Mouse (Mus musculus) limb, embryonic 13.5 days (tissue): ENCODE measurements around the gene Inpp4a. TPM values are rescaled to one million over a fixed set of nuclear protein-coding genes. Genes with fewer than 3 reads are reported as not detected.

Experiments used
- ATAC-seq: fragments of 200-750 bp; cut with Nextera tagmentation; 2 replicates; pipeline ENCODE4 v1.8.0; 2017; ENCODE audit warnings: low read depth, moderate number of reproducible peaks, moderate TSS enrichment; ENCODE audit not compliant: low FRiP score
- H3K27ac ChIP-seq: fragments of 300-500 bp; sonication (generic); 2 replicates; pipeline ENCODE4 v1.5.1; 2015; ENCODE audit warnings: inconsistent platforms, mild to moderate bottlenecking, moderate library complexity
- H3K27me3 ChIP-seq: fragments of 300-500 bp; sonication (generic); 2 replicates; pipeline ENCODE4 v1.6.1; 2015; ENCODE audit warnings: mild to moderate bottlenecking, inconsistent platforms
- H3K36me3 ChIP-seq: fragments of 300-500 bp; sonication (generic); 2 replicates; pipeline ENCODE4 v1.6.1; 2015; ENCODE audit warnings: inconsistent platforms, mild to moderate bottlenecking, moderate library complexity
- H3K4me1 ChIP-seq: fragments of 300-500 bp; sonication (generic); 2 replicates; pipeline ENCODE4 v1.6.1; 2015; ENCODE audit warnings: inconsistent platforms
- H3K4me2 ChIP-seq: fragments of 300-500 bp; sonication (generic); replicated peaks from 2 replicates; pipeline ENCODE4 v1.6.1; 2015; ENCODE audit warnings: inconsistent platforms, mild to moderate bottlenecking, moderate library complexity
- H3K4me3 ChIP-seq: fragments of 300-500 bp; sonication (generic); 2 replicates; pipeline ENCODE4 v1.5.1; 2015; ENCODE audit warnings: moderate library complexity, mild to moderate bottlenecking, inconsistent platforms
- H3K9ac ChIP-seq: fragments of 300-500 bp; sonication (generic); 2 replicates; pipeline ENCODE4 v1.6.1; 2015; ENCODE audit warnings: mild to moderate bottlenecking, inconsistent platforms
- H3K9me3 ChIP-seq: fragments of 300-500 bp; sonication (generic); 2 replicates; pipeline ENCODE4 v1.6.1; 2016; ENCODE audit warnings: inconsistent platforms
- WGBS: fragments of 180-500 bp; shearing (Covaris S2); methylation state at CpG from one replicate; pipeline ENCODE4 v1.1.7; 2015; 5-methylcytosine and 5-hydroxymethylcytosine counted together
- polyA plus RNA-seq: library from polyadenylated mRNA; unstranded; fragments of >200 nt; fragmentation: Nextera tagmentation; extraction: Ambion mirVana; gene quantifications from 2 replicates; pipeline ENCODE4 v1.2.1, GENCODE M21; 2015

Inpp4a gene
- polyA plus RNA-seq, 1 experiment from 2014 or later, result 20.9 TPM

DNA sequence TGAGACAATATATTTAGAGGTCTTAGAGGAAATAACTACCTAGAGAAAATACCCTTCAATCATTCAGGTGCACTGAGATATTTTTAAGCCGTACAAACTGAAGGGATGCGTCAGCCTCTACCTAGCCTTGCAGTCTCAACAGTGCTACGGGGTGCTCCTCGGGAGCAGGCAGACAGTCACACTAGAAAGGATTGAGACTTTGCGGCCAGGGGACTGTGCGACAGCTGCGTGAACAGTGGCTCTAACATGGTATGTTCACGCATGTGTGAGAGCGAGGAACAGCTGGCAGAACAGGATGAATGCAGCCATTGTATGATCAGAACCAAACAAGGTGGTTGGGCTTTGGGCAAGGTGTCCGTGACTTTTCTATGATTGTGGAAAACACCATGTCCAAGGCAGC, 63.1 kb downstream of the Inpp4a start:
- ATAC-seq, result peak; percentile 40; the same call in 1 of the 2 replicates
- Histone ChIP-seq H3K27ac (no peak overlapping the region), H3K4me3 (no peak overlapping the region), H3K27me3 (no peaks in the 10 kb centered on the region), H3K9ac (no peak overlapping the region), H3K36me3 (peaks cover 25% of the 10 kb centered on the region), H3K9me3 (no peaks in the 10 kb centered on the region), H3K4me2 (no peak overlapping the region), H3K4me1 (0 out of 2 replicates have a peak, but pooled peaks cover 4% of the 10 kb centered on the region)
- WGBS, result 80% methylated on average over 10 of the region's 10 CpGs

DNA sequence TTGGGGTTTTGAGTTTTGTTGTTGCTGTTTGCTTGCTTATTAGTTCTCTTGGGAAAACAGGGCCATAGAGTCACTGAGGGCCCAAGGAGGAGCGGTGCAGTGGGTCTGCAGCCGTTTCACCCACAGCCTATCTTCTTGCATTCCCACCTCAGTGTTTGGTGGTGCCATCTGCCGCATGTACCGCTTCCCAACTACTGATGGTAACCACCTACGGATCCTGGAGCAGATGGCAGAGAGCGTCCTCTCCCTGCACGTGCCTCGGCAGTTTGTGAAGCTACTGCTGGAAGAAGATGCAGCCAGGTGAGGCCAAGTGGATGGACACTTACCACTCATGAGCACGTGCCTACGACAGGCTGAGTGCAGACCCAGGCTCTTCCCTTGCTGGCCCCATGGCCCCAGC, 68.5 kb downstream of the Inpp4a start:
- no peak overlapping the region for H3K27ac ChIP-seq
- no peak overlapping the region for H3K9ac ChIP-seq
- no peaks in the 10 kb centered on the region for H3K27me3 ChIP-seq
- H3K36me3 ChIP-seq, result peaks cover 61% of the 10 kb centered on the region
- H3K9me3 ChIP-seq, result no peaks in the 10 kb centered on the region
- H3K4me1 ChIP-seq, result no peaks in the 10 kb centered on the region
- ATAC-seq, result no peak
- no peak overlapping the region for H3K4me3 ChIP-seq
- 86% methylated on average over 10 of the region's 10 CpGs for WGBS
- H3K4me2 ChIP-seq, result no peak overlapping the region

DNA sequence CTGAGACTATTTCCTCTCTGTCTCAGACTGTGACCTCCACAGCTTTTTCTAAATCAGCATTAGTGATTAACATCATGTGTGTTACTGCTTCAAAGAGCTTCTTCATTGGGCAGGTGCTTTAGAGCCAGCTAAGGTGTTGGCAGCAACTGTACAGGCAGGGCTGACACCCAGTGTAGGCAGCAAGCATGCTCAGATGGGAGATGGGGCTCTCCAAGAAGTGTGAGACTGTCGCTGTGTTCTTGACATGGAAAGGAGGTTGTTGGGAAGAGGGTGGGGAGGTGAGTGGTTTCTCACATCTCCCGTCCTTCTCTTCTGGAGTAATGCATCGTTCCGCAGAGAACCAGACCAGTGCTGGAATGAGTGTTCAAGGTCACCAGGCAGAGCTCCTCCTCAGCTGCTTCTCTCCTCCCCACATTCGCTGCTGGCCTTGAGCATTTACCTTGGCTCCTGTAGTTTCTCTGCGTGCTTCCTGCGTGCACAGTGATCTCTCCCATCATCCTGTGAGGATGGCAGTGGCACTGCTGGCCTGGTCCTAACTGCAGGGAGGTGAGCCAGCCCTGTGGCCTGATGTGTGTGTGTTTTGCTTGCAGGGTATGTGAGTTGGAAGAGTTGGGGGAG, 69.2 kb downstream of the Inpp4a start:
- 85% methylated on average over 7 of the region's 7 CpGs for WGBS
- no peak overlapping the region for H3K27ac ChIP-seq
- no peaks in the 10 kb centered on the region for H3K9me3 ChIP-seq
- no peaks in the 10 kb centered on the region for H3K4me1 ChIP-seq
- H3K4me2 ChIP-seq, result no peak overlapping the region
- no peak overlapping the region for H3K9ac ChIP-seq
- peaks cover 68% of the 10 kb centered on the region for H3K36me3 ChIP-seq
- H3K27me3 ChIP-seq, result no peaks in the 10 kb centered on the region
- no peak for ATAC-seq
- H3K4me3 ChIP-seq, result no peak overlapping the region

DNA sequence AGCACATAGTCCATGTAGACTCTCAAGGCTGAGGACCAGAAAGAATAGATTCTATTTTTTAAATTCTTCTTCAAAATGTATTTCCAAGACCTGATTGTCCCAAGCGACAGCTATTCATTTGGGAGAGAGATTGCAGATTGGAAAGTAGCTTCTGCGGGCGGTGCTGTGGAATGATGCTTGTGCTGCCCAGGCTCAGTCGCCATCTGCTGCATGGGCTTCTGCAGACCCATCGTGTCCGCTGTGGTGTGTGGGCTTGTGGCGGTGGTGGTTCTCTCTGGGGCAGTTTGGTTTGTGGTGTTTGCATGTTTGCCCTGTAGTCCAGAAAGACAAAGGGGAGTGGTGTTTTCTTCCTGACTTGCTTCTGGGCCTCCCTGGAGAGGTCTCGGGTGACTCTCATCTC, 76.5 kb downstream of the Inpp4a start:
- H3K4me1 ChIP-seq, result no peaks in the 10 kb centered on the region
- H3K9me3 ChIP-seq, result no peaks in the 10 kb centered on the region
- H3K4me2 ChIP-seq, result no peak overlapping the region
- peaks cover 67% of the 10 kb centered on the region for H3K36me3 ChIP-seq
- no peak for ATAC-seq
- WGBS, result 86% methylated on average over 8 of the region's 8 CpGs
- H3K27ac ChIP-seq, result no peak overlapping the region
- no peak overlapping the region for H3K9ac ChIP-seq
- H3K4me3 ChIP-seq, result no peak overlapping the region
- H3K27me3 ChIP-seq, result no peaks in the 10 kb centered on the region

DNA sequence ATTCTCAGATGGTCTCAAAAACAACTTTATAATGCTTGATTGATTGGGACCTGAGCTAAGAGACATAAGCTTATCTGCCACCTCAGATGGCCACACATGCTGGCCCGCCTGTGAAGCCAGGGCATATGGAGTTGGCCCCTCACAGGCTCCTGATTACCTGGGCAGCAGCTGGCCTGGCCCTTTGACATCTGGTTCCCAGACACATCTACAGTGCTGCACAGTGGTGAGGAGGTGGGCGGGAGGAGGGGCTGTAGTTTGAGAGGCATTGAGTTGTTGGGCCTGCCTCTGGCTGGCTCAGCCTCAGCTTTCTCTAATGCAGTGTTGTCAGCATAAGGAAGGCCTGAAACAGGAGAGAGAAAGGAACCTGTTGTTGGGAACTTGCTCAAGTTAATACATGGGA, 77.1 kb downstream of the Inpp4a start:
- Histone ChIP-seq H3K27me3 (no peaks in the 10 kb centered on the region), H3K9me3 (no peaks in the 10 kb centered on the region), H3K4me1 (no peaks in the 10 kb centered on the region), H3K9ac (no peak overlapping the region), H3K36me3 (peaks cover 65% of the 10 kb centered on the region), H3K4me3 (no peak overlapping the region), H3K27ac (no peak overlapping the region), H3K4me2 (no peak overlapping the region)
- ATAC-seq, result no peak
- WGBS, result 36% methylated on average over 2 of the region's 2 CpGs

DNA sequence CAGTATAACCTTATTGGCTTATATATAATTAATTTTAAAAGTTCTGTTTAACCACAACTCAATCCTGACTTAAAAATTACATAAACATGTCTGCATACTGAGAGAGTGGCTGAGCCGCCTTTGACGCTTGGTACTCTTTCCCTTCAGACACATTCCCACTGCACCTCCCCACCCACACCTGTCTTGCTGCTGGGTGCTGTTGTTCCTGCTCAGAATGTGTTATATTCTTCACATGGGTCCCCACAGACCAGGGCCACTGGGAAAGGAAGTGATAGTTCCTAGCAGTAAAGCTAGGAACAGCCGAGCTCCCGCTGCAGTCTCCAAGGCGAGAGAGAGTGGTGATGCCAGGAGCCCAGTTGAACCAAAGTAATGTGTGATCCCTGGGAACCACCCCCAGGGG, 78.4 kb downstream of the Inpp4a start:
- H3K9me3 ChIP-seq, result no peaks in the 10 kb centered on the region
- H3K27ac ChIP-seq, result no peak overlapping the region
- H3K9ac ChIP-seq, result no peak overlapping the region
- H3K4me3 ChIP-seq, result no peak overlapping the region
- H3K4me1 ChIP-seq, result no peaks in the 10 kb centered on the region
- H3K36me3 ChIP-seq, result peaks cover 53% of the 10 kb centered on the region
- no peak for ATAC-seq
- no peak overlapping the region for H3K4me2 ChIP-seq
- H3K27me3 ChIP-seq, result no peaks in the 10 kb centered on the region
- WGBS, result 89% methylated on average over 5 of the region's 5 CpGs

DNA sequence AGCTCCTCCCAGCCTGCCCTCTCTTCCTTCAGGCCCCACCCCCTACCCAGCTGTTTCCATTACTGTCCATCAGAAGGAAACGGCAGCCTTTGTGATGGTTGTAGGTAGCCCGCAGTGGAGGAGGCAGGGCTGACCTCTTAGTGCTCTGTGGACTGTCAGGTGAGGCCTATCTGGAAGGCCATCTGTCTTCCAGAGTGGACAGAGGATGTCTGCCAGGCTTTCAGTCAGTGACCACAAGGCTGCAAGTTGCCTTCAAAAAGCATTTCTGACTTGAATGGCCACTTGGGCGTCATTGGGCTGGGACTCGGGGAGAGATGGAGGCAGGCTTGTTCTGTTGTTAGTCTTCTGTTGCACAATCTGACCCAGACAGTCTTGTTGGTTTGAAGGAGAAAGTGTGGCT, 79.9 kb downstream of the Inpp4a start:
- no peak for ATAC-seq
- H3K4me3 ChIP-seq, result no peak overlapping the region

DNA sequence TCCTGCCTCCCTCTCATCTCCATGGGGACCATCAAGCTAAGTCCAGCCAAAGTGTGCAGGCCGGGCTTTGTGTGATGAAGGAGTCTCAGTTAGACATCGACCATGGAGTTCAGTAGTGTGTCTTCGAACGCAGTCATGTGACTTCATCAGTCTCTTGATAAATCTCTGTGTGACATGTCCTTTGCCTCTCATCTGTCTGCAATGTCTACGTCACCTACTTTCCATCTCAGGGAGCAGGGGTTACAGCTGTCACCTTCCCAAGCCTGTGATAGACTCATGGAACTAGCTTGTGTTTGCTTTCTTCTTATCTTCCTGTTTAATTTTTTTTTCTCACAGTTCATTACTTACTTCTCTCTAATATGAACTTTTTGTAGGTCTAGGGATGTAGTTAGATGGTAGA, 81.2 kb downstream of the Inpp4a start:
- no peaks in the 10 kb centered on the region for H3K9me3 ChIP-seq

More for the DNA sequence above, 79.9 kb downstream of the Inpp4a start:
- Histone ChIP-seq H3K4me2 (no peak overlapping the region), H3K36me3 (peaks cover 42% of the 10 kb centered on the region), H3K9ac (no peak overlapping the region), H3K27me3 (no peaks in the 10 kb centered on the region), H3K9me3 (no peaks in the 10 kb centered on the region), H3K4me1 (no peaks in the 10 kb centered on the region), H3K27ac (no peak overlapping the region)
- WGBS, result 54% methylated on average over 4 of the region's 4 CpGs

DNA sequence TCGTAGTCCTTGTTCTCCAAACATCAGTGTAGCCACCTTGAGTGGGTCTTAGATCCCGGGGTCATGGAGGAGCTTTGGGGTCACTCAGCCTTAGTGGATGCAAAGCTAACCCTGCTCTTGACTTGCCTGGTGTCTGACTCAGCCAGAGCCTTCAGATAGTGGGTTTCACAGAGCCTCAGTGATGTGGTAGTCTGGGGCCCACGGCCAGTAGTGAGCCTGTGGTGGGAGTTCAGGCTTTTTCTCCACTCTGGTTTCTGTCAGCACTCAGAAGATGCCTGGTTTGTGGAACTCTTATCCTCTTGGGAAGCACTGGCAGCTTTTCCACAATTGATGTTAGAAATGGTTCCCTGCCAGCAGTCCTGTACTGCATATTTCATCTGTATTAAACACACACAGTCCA, 84.6 kb downstream of the Inpp4a start:
- Histone ChIP-seq H3K9ac (no peak overlapping the region), H3K27me3 (no peaks in the 10 kb centered on the region), H3K4me2 (no peak overlapping the region), H3K36me3 (peaks cover 31% of the 10 kb centered on the region), H3K27ac (no peak overlapping the region), H3K4me3 (no peak overlapping the region), H3K4me1 (no peaks in the 10 kb centered on the region), H3K9me3 (no peaks in the 10 kb centered on the region)
- ATAC-seq, result no peak
- 81% methylated on average over 3 of the region's 3 CpGs for WGBS

More for the DNA sequence above, 81.2 kb downstream of the Inpp4a start:
- Histone ChIP-seq H3K4me1 (no peaks in the 10 kb centered on the region), H3K27ac (no peak overlapping the region), H3K4me3 (no peak overlapping the region), H3K4me2 (no peak overlapping the region), H3K27me3 (no peaks in the 10 kb centered on the region), H3K36me3 (peaks cover 31% of the 10 kb centered on the region), H3K9ac (no peak overlapping the region)
- WGBS, result 94% methylated on average over 5 of the region's 5 CpGs
- ATAC-seq, result no peak

DNA sequence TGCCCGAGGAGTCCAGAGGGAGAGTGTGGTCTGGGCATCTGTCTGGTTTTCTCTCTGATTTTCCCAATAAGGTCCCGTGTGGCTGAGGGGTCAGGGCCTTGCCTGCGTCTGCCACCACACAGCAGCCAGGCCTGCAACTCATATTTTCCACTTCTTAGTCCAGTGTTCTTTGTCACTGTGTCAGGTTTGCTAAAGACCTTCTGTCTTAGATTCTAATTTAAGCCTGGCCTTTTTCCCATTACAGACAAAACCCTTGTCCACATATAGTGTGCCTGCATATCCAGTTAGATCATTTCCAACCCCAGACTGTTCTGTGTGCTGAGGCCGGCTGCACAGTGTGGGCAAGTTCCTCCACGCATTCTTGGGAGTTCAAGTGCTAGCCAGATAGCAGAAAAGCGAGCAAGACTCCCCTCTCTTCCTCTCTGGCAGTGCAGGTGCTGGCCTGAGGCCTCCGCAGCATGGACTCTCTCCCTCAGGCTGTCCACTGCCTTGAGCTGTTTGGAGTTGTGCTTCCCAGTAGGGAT, 86.8 kb downstream of the Inpp4a start:
- 74% methylated on average over 7 of the region's 7 CpGs for WGBS
- H3K4me3 ChIP-seq, result no peak overlapping the region
- no peaks in the 10 kb centered on the region for H3K9me3 ChIP-seq
- no peak overlapping the region for H3K4me2 ChIP-seq
- H3K36me3 ChIP-seq, result peaks cover 35% of the 10 kb centered on the region
- H3K27ac ChIP-seq, result no peak overlapping the region
- H3K4me1 ChIP-seq, result no peaks in the 10 kb centered on the region
- H3K27me3 ChIP-seq, result no peaks in the 10 kb centered on the region
- no peak for ATAC-seq
- no peak overlapping the region for H3K9ac ChIP-seq

DNA sequence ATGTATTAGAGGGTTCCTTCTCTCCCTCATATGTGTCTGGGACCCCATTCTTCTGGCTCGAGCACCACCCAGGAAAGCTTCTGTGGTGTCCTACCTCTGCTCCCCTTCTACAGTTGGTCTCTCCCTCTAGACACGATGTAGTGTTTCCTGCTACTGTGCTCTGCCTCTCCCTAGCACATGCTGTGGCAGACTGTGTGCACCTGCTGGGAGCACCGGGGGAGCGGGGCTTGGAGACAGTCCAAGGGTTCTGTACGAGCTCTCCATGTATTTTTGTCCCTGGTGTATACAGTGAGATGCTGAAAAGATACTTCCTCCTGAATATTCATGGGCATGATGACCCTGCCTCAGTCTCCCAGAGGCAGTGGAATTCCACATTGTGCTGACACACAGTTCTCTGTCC, 93.5 kb downstream of the Inpp4a start:
- Histone ChIP-seq H3K4me1 (no peaks in the 10 kb centered on the region), H3K36me3 (peaks cover 70% of the 10 kb centered on the region), H3K4me3 (no peak overlapping the region), H3K9ac (no peak overlapping the region), H3K4me2 (no peak overlapping the region), H3K27ac (no peak overlapping the region), H3K9me3 (no peaks in the 10 kb centered on the region), H3K27me3 (no peaks in the 10 kb centered on the region)
- no peak for ATAC-seq
- WGBS, result 82% methylated on average over 5 of the region's 5 CpGs

DNA sequence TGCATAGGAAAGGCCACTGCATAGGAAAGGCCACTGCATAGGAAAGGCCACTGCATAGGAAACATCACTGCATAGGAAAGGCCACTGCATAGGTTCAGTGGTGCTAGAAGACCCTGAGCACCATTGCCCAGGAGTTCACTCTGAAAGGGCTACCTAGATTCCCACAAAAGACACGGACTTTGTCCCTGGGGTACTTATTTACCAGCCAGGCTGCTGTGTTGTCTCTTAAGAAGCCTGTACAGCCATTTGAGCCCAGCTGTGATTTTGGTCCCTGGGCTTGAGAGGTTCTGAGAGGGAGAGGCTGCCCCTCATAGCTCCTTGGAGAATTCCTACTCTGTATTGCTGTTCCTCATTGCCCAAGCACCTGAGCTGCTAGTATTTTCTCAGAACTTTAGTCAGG, 96.8 kb downstream of the Inpp4a start:
- 72% methylated on average over 1 of the region's 1 CpGs for WGBS
- no peaks in the 10 kb centered on the region for H3K27me3 ChIP-seq
- peaks cover 44% of the 10 kb centered on the region for H3K36me3 ChIP-seq
- H3K4me3 ChIP-seq, result no peak overlapping the region
- no peak for ATAC-seq
- H3K9ac ChIP-seq, result no peak overlapping the region
- H3K4me1 ChIP-seq, result peaks cover 5% of the 10 kb centered on the region; the same call in 1 of the 2 replicates
- H3K4me2 ChIP-seq, result no peak overlapping the region
- no peak overlapping the region for H3K27ac ChIP-seq
- H3K9me3 ChIP-seq, result no peaks in the 10 kb centered on the region

DNA sequence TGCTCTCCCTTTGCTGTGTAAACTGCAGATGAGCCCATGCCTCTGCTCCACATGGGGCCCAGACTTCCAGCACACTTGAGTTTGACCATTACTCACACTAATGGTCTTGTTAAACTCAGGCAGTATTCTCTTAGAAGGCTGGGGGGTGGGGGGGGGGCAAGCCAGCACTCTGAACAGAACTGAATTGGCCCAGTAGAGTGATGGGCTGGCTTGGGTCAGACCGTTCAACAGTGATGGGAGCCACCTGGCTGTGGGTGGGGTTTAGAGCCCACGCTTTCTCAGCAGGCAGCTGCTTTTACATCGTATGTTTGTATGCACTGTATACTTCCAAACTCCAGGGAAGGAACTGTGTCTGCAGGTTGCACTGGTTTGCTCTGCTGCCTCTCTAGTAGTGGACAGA, 99.3 kb downstream of the Inpp4a start:
- Histone ChIP-seq H3K36me3 (peaks cover 36% of the 10 kb centered on the region), H3K4me2 (no peak overlapping the region), H3K9ac (no peak overlapping the region), H3K27me3 (no peaks in the 10 kb centered on the region), H3K9me3 (no peaks in the 10 kb centered on the region), H3K27ac (no peak overlapping the region), H3K4me3 (no peak overlapping the region), H3K4me1 (peaks cover 5% of the 10 kb centered on the region; the same call in 1 of the 2 replicates)
- ATAC-seq, result no peak
- WGBS, result 30% methylated on average over 3 of the region's 3 CpGs
